Mouse (Mus musculus): ENCODE measurements around the gene Dstn. TPM values are rescaled to one million over a fixed set of nuclear protein-coding genes. Genes with fewer than 3 reads are reported as not detected.

The Dstn gene
- total and polyA plus RNA-seq, 3 experiments, result 78.1 to 80.0 TPM; not detected in 1

GRCm38 (mm10) chr2:143882606-143883288 is 32.4 kb upstream of the Dstn start:
- no peak overlapping the region for H3K27ac ChIP-seq (ENCODE audit: control insufficient read depth, low read depth, low read length)

GRCm38 (mm10) chr2:143889131-143889859 is 25.8 kb upstream of the Dstn start:
- Histone ChIP-seq H3K79me2 (ENCODE audit: control insufficient read depth, insufficient read depth, low read length, poor library complexity) (peaks cover 9% of the 10 kb centered on the region), H3K36me3 (ENCODE audit: control insufficient read depth in 1 of 2, insufficient read depth in 2 of 2, low read length in 2 of 2) (peaks cover 0 to 5% of the 10 kb centered on the region in 2 experiments; a peak in 2 of 4 replicates), H3K4me3 (ENCODE audit: control insufficient read depth in 1 of 2, insufficient read depth in 1 of 2, low read depth in 2 of 2, low read length in 2 of 2) (peak overlapping the region; percentile 67 to 84), H3K9me3 (replicated peaks; ENCODE audit: insufficient read depth, low read length) (no peaks in the 10 kb centered on the region), H3K27ac (ENCODE audit: control insufficient read depth, low read depth, low read length) (peak overlapping the region; percentile 84), H3K4me1 (ENCODE audit: control insufficient read depth in 1 of 2, insufficient read depth in 2 of 2, low read length in 2 of 2) (peaks cover 0 to 8% of the 10 kb centered on the region in 2 experiments; a peak in 3 of 4 replicates), H3K27me3 (ENCODE audit: control insufficient read depth in 1 of 2, insufficient read depth in 2 of 2, low read length in 2 of 2) (no peaks in the 10 kb centered on the region), H3K9ac (ENCODE audit: control insufficient read depth, low read depth, low read length, poor library complexity, severe bottlenecking) (peak overlapping the region; percentile 96)
- DNase-seq (ENCODE audit: low read depth, low spot score), result peak; percentile 83
- TF ChIP-seq RAD21 (IDR thresholded peaks at IDR 0.05; ENCODE audit: low read depth, low read length) (no peak), GATA1 (IDR thresholded peaks at IDR 0.05; ENCODE audit: low read depth, low read length) (0 out of 2 replicates have a peak, but pooled peaks have one; percentile 12), UBTF (IDR thresholded peaks at IDR 0.05; ENCODE audit: borderline replicate concordance, insufficient read depth, low read depth, low read length) (no peak), ZC3H11A (IDR thresholded peaks at IDR 0.05; ENCODE audit: low read depth, low read length) (no peak), ZKSCAN1 (IDR thresholded peaks at IDR 0.05; ENCODE audit: low read depth, low read length) (no peak), E2F4 (IDR thresholded peaks at IDR 0.05; ENCODE audit: borderline replicate concordance, low read depth, low read length) (no peak), SMC3 (IDR thresholded peaks at IDR 0.05; ENCODE audit: low read depth, low read length) (no peak), KAT2A (conservative IDR thresholded peaks at IDR 0.05; ENCODE audit: low read depth, low read length) (no peak), NELFE (IDR thresholded peaks at IDR 0.05; ENCODE audit: low read depth, low read length) (peak; percentile 62), TAL1 (IDR thresholded peaks at IDR 0.05; ENCODE audit: low read length) (no peak), SIN3A (IDR thresholded peaks at IDR 0.05; ENCODE audit: low read length) (peak; percentile 86), USF2 (IDR thresholded peaks at IDR 0.05; ENCODE audit: borderline replicate concordance in 1 of 2, insufficient read depth in 1 of 2, low read depth in 1 of 2, low read length in 2 of 2) (no peak), EP300 (IDR thresholded peaks at IDR 0.05; ENCODE audit: low read depth in 1 of 2, low read length in 2 of 2) (no peak; a peak in 1 of 4 replicates), GABPA (IDR thresholded peaks at IDR 0.05; ENCODE audit: low read depth, low read length) (no peak), JUND (IDR thresholded peaks at IDR 0.05; ENCODE audit: low read depth, low read length) (no peak), MYC (IDR thresholded peaks at IDR 0.05; ENCODE audit: low read depth, low read length) (peak; percentile 99), USF1 (IDR thresholded peaks at IDR 0.05; ENCODE audit: low read depth, low read length) (0 out of 2 replicates have a peak, but pooled peaks have one; percentile 9), CTCF (IDR thresholded peaks at IDR 0.05 in 2 of 3, conservative IDR thresholded peaks at IDR 0.05 in 1 of 3; ENCODE audit: control insufficient read depth in 1 of 3, insufficient read depth in 1 of 3, low read depth in 2 of 3, low read length in 3 of 3, poor library complexity in 1 of 3, severe bottlenecking in 1 of 3) (no peak), MAX (IDR thresholded peaks at IDR 0.05; ENCODE audit: low read length) (peak; percentile 94), MAFK (IDR thresholded peaks at IDR 0.05; ENCODE audit: borderline replicate concordance, low read depth, low read length) (no peak), MAZ (IDR thresholded peaks at IDR 0.05; ENCODE audit: low read depth, low read length) (0 out of 2 replicates have a peak, but pooled peaks have one; percentile 41), POLR2AphosphoS2 (IDR thresholded peaks at IDR 0.05; ENCODE audit: low read length) (peak; percentile 29; the same call in 1 of the 2 replicates), ZNF384 (IDR thresholded peaks at IDR 0.05; ENCODE audit: low read depth, low read length) (no peak)

More at GRCm38 (mm10) chr2:143882606-143883288, 32.4 kb upstream of the Dstn start:
- no peaks in the 10 kb centered on the region for H3K9me3 ChIP-seq (replicated peaks; ENCODE audit: insufficient read depth, low read length)
- H3K27me3 ChIP-seq (ENCODE audit: control insufficient read depth in 1 of 2, insufficient read depth in 2 of 2, low read length in 2 of 2), result no peaks in the 10 kb centered on the region
- no peak overlapping the region for H3K9ac ChIP-seq (ENCODE audit: control insufficient read depth, low read depth, low read length, poor library complexity, severe bottlenecking)
- no peak for DNase-seq (ENCODE audit: low read depth, low spot score)
- peaks cover 0 to 8% of the 10 kb centered on the region in 2 experiments; a peak in 2 of 4 replicates for H3K36me3 ChIP-seq (ENCODE audit: control insufficient read depth in 1 of 2, insufficient read depth in 2 of 2, low read length in 2 of 2)
- peaks cover 4 to 6% of the 10 kb centered on the region in 2 experiments; a peak in 3 of 4 replicates for H3K4me1 ChIP-seq (ENCODE audit: control insufficient read depth in 1 of 2, insufficient read depth in 2 of 2, low read length in 2 of 2)
- no peak for TF ChIP-seq CHD2 (IDR thresholded peaks at IDR 0.05; ENCODE audit: low read length)
- TF ChIP-seq POLR2A (IDR thresholded peaks at IDR 0.05; ENCODE audit: control insufficient read depth in 1 of 2, insufficient read depth in 1 of 2, low read depth in 1 of 2, low read length in 2 of 2, poor library complexity in 1 of 2), result no peak
- no peak for TF ChIP-seq JUND (IDR thresholded peaks at IDR 0.05; ENCODE audit: low read depth, low read length)
- TF ChIP-seq EP300 (IDR thresholded peaks at IDR 0.05; ENCODE audit: low read depth in 1 of 2, low read length in 2 of 2), result no peak
- no peak for TF ChIP-seq MXI1 (IDR thresholded peaks at IDR 0.05; ENCODE audit: low read depth, low read length)
- TF ChIP-seq USF2 (IDR thresholded peaks at IDR 0.05; ENCODE audit: borderline replicate concordance in 1 of 2, insufficient read depth in 1 of 2, low read depth in 1 of 2, low read length in 2 of 2), result no peak
- TF ChIP-seq CTCF (IDR thresholded peaks at IDR 0.05 in 2 of 3, conservative IDR thresholded peaks at IDR 0.05 in 1 of 3; ENCODE audit: control insufficient read depth in 1 of 3, insufficient read depth in 1 of 3, low read depth in 2 of 3, low read length in 3 of 3, poor library complexity in 1 of 3, severe bottlenecking in 1 of 3), result no peak
- no peak for TF ChIP-seq MYC (IDR thresholded peaks at IDR 0.05; ENCODE audit: low read depth, low read length)
- no peak for TF ChIP-seq GABPA (IDR thresholded peaks at IDR 0.05; ENCODE audit: low read depth, low read length)
- no peak for TF ChIP-seq SMC3 (IDR thresholded peaks at IDR 0.05; ENCODE audit: low read depth, low read length)
- no peak for TF ChIP-seq ZMIZ1 (IDR thresholded peaks at IDR 0.05; ENCODE audit: low read depth, low read length)
- TF ChIP-seq BHLHE40 (IDR thresholded peaks at IDR 0.05; ENCODE audit: borderline replicate concordance, low read depth, low read length), result no peak
- TF ChIP-seq NELFE (IDR thresholded peaks at IDR 0.05; ENCODE audit: low read depth, low read length), result no peak
- no peak for TF ChIP-seq TBP (IDR thresholded peaks at IDR 0.05; ENCODE audit: low read depth, low read length)
- H3K4me3 ChIP-seq (ENCODE audit: control insufficient read depth in 1 of 2, insufficient read depth in 1 of 2, low read depth in 2 of 2, low read length in 2 of 2), result no peak overlapping the region
- H3K79me2 ChIP-seq (ENCODE audit: control insufficient read depth, insufficient read depth, low read length, poor library complexity), result no peaks in the 10 kb centered on the region

Measured in MEL (cell line).